Mouse (Mus musculus): ENCODE measurements around the gene Sec24b. TPM values are rescaled to one million over a fixed set of nuclear protein-coding genes. Genes with fewer than 3 reads are reported as not detected.

The Sec24b gene
- polyA plus RNA-seq, 2 experiments = 41.5 to 84.0 TPM

GRCm38 (mm10) chr3:129987297-129987696, 74.1 kb downstream of the Sec24b start:
- ATAC-seq (ENCODE audit: low FRiP score, low read depth) (no peak), DNase-seq (ENCODE audit: low spot score) (no peak)

GRCm38 (mm10) chr3:129985335-129985734, 76.0 kb downstream of the Sec24b start:
- H3K36me3 ChIP-seq (ENCODE audit: control insufficient read depth, insufficient read depth, low read length) = peaks cover 82% of the 10 kb centered on the region
- DNase-seq (ENCODE audit: low spot score) = no peak

More at GRCm38 (mm10) chr3:129987297-129987696, 74.1 kb downstream of the Sec24b start:
- WGBS = 95% methylated on average over 13 of the region's 13 CpGs
- no peaks in the 10 kb centered on the region for H3K27me3 ChIP-seq (ENCODE audit: control insufficient read depth, insufficient read depth, low read length)
- H3K27ac ChIP-seq (replicated peaks; ENCODE audit: low read depth, low read length) = no peak overlapping the region
- H3K4me1 ChIP-seq (ENCODE audit: control insufficient read depth, insufficient read depth, low read length) = no peaks in the 10 kb centered on the region
- peaks cover 85% of the 10 kb centered on the region for H3K36me3 ChIP-seq (ENCODE audit: control insufficient read depth, insufficient read depth, low read length)
- H3K4me3 ChIP-seq (replicated peaks; ENCODE audit: low read length) = no peak overlapping the region
- no peak overlapping the region for H3K4me2 ChIP-seq (replicated peaks; ENCODE audit: low read depth, low read length, severe bottlenecking)
- no peaks in the 10 kb centered on the region for H3K9me3 ChIP-seq (ENCODE audit: control insufficient read depth, low read length)
- TF ChIP-seq POLR2A (IDR thresholded peaks at IDR 0.05; ENCODE audit: borderline replicate concordance, extremely low read depth, insufficient read depth, insufficient read length) = no peak
- no peak overlapping the region for H3K9ac ChIP-seq (ENCODE audit: low read depth, low read length, severe bottlenecking)

GRCm38 (mm10) chr3:129984797-129985196, 76.6 kb downstream of the Sec24b start:
- H3K4me1 ChIP-seq (ENCODE audit: control insufficient read depth, insufficient read depth, low read length) = no peaks in the 10 kb centered on the region
- H3K4me2 ChIP-seq (replicated peaks; ENCODE audit: low read depth, low read length, severe bottlenecking) = no peak overlapping the region
- DNase-seq (ENCODE audit: low spot score) (no peak), ATAC-seq (ENCODE audit: low FRiP score, low read depth) (no peak)
- peaks cover 76% of the 10 kb centered on the region for H3K36me3 ChIP-seq (ENCODE audit: control insufficient read depth, insufficient read depth, low read length)
- no peaks in the 10 kb centered on the region for H3K9me3 ChIP-seq (ENCODE audit: control insufficient read depth, low read length)
- no peak for TF ChIP-seq POLR2A (IDR thresholded peaks at IDR 0.05; ENCODE audit: borderline replicate concordance, extremely low read depth, insufficient read depth, insufficient read length)
- no peaks in the 10 kb centered on the region for H3K27me3 ChIP-seq (ENCODE audit: control insufficient read depth, insufficient read depth, low read length)
- H3K4me3 ChIP-seq (replicated peaks; ENCODE audit: low read length) = no peak overlapping the region
- no peak overlapping the region for H3K27ac ChIP-seq (replicated peaks; ENCODE audit: low read depth, low read length)
- 95% methylated on average over 5 of the region's 5 CpGs for WGBS
- H3K9ac ChIP-seq (ENCODE audit: low read depth, low read length, severe bottlenecking) = no peak overlapping the region

More at GRCm38 (mm10) chr3:129985335-129985734, 76.0 kb downstream of the Sec24b start:
- Histone ChIP-seq H3K4me3 (replicated peaks; ENCODE audit: low read length) (no peak overlapping the region), H3K27me3 (ENCODE audit: control insufficient read depth, insufficient read depth, low read length) (no peaks in the 10 kb centered on the region), H3K4me2 (replicated peaks; ENCODE audit: low read depth, low read length, severe bottlenecking) (no peak overlapping the region), H3K27ac (replicated peaks; ENCODE audit: low read depth, low read length) (no peak overlapping the region), H3K9me3 (ENCODE audit: control insufficient read depth, low read length) (no peaks in the 10 kb centered on the region), H3K9ac (ENCODE audit: low read depth, low read length, severe bottlenecking) (no peak overlapping the region), H3K4me1 (ENCODE audit: control insufficient read depth, insufficient read depth, low read length) (no peaks in the 10 kb centered on the region)
- no peak for ATAC-seq (ENCODE audit: low FRiP score, low read depth)
- TF ChIP-seq POLR2A (IDR thresholded peaks at IDR 0.05; ENCODE audit: borderline replicate concordance, extremely low read depth, insufficient read depth, insufficient read length) = no peak
- 89% methylated on average over 4 of the region's 4 CpGs for WGBS

GRCm38 (mm10) chr3:129982271-129982670, 79.1 kb downstream of the Sec24b start:
- WGBS = 28% methylated on average over 5 of the region's 5 CpGs
- no peak for ATAC-seq (ENCODE audit: low FRiP score, low read depth)

GRCm38 (mm10) chr3:129981756-129982155, 79.6 kb downstream of the Sec24b start:
- Histone ChIP-seq H3K27me3 (ENCODE audit: control insufficient read depth, insufficient read depth, low read length) (no peaks in the 10 kb centered on the region), H3K4me3 (replicated peaks; ENCODE audit: low read length) (no peak overlapping the region), H3K9ac (ENCODE audit: low read depth, low read length, severe bottlenecking) (no peak overlapping the region), H3K9me3 (ENCODE audit: control insufficient read depth, low read length) (no peaks in the 10 kb centered on the region), H3K36me3 (ENCODE audit: control insufficient read depth, insufficient read depth, low read length) (peaks cover 46% of the 10 kb centered on the region), H3K4me1 (ENCODE audit: control insufficient read depth, insufficient read depth, low read length) (no peaks in the 10 kb centered on the region), H3K4me2 (replicated peaks; ENCODE audit: low read depth, low read length, severe bottlenecking) (no peak overlapping the region), H3K27ac (replicated peaks; ENCODE audit: low read depth, low read length) (no peak overlapping the region)
- TF ChIP-seq POLR2A (IDR thresholded peaks at IDR 0.05; ENCODE audit: borderline replicate concordance, extremely low read depth, insufficient read depth, insufficient read length) = no peak
- WGBS = 60% methylated on average over 11 of the region's 11 CpGs
- ATAC-seq (ENCODE audit: low FRiP score, low read depth) = no peak
- DNase-seq (ENCODE audit: low spot score) = no peak

More at GRCm38 (mm10) chr3:129982271-129982670, 79.1 kb downstream of the Sec24b start:
- DNase-seq (ENCODE audit: low spot score) = no peak
- H3K9ac ChIP-seq (ENCODE audit: low read depth, low read length, severe bottlenecking) = no peak overlapping the region
- H3K4me1 ChIP-seq (ENCODE audit: control insufficient read depth, insufficient read depth, low read length) = no peaks in the 10 kb centered on the region
- H3K36me3 ChIP-seq (ENCODE audit: control insufficient read depth, insufficient read depth, low read length) = peaks cover 51% of the 10 kb centered on the region
- H3K9me3 ChIP-seq (ENCODE audit: control insufficient read depth, low read length) = no peaks in the 10 kb centered on the region
- no peak for TF ChIP-seq POLR2A (IDR thresholded peaks at IDR 0.05; ENCODE audit: borderline replicate concordance, extremely low read depth, insufficient read depth, insufficient read length)
- no peaks in the 10 kb centered on the region for H3K27me3 ChIP-seq (ENCODE audit: control insufficient read depth, insufficient read depth, low read length)
- no peak overlapping the region for H3K27ac ChIP-seq (replicated peaks; ENCODE audit: low read depth, low read length)
- no peak overlapping the region for H3K4me3 ChIP-seq (replicated peaks; ENCODE audit: low read length)
- no peak overlapping the region for H3K4me2 ChIP-seq (replicated peaks; ENCODE audit: low read depth, low read length, severe bottlenecking)

GRCm38 (mm10) chr3:129979510-129979909, 81.8 kb downstream of the Sec24b start:
- no peaks in the 10 kb centered on the region for H3K4me1 ChIP-seq (ENCODE audit: control insufficient read depth, insufficient read depth, low read length)
- no peak overlapping the region for H3K27ac ChIP-seq (replicated peaks; ENCODE audit: low read depth, low read length)
- H3K4me3 ChIP-seq (replicated peaks; ENCODE audit: low read length) = no peak overlapping the region
- ATAC-seq (ENCODE audit: low FRiP score, low read depth) = no peak
- H3K9ac ChIP-seq (ENCODE audit: low read depth, low read length, severe bottlenecking) = no peak overlapping the region
- no peak overlapping the region for H3K4me2 ChIP-seq (replicated peaks; ENCODE audit: low read depth, low read length, severe bottlenecking)
- no peak for TF ChIP-seq POLR2A (IDR thresholded peaks at IDR 0.05; ENCODE audit: borderline replicate concordance, extremely low read depth, insufficient read depth, insufficient read length)
- no peak for DNase-seq (ENCODE audit: low spot score)
- 21% methylated on average over 6 of the region's 6 CpGs for WGBS
- H3K27me3 ChIP-seq (ENCODE audit: control insufficient read depth, insufficient read depth, low read length) = no peaks in the 10 kb centered on the region
- H3K36me3 ChIP-seq (ENCODE audit: control insufficient read depth, insufficient read depth, low read length) = peaks cover 27% of the 10 kb centered on the region
- H3K9me3 ChIP-seq (ENCODE audit: control insufficient read depth, low read length) = no peaks in the 10 kb centered on the region
